Mouse (Mus musculus): ENCODE measurements around the gene P2rx4. TPM values are rescaled to one million over a fixed set of nuclear protein-coding genes. Genes with fewer than 3 reads are reported as not detected.

The P2rx4 gene
- polyA plus RNA-seq, 1 experiment from 2014 or later, result 12.3 TPM

- no peaks in the 10 kb centered on the region for H3K36me3 ChIP-seq (ENCODE audit: control insufficient read depth, insufficient read depth, low read length)
- no peaks in the 10 kb centered on the region for H3K9me3 ChIP-seq (ENCODE audit: control insufficient read depth, low read length)
- WGBS, result 81% methylated on average over 28 of the region's 28 CpGs
- H3K9ac ChIP-seq (replicated peaks; ENCODE audit: low read depth, low read length), result no peak overlapping the region
- no peak overlapping the region for H3K27ac ChIP-seq (ENCODE audit: low read depth, low read length)
- no peak overlapping the region for H3K4me3 ChIP-seq (ENCODE audit: low read depth, low read length)
- H3K4me2 ChIP-seq (ENCODE audit: low read depth, low read length), result no peak overlapping the region
- H3K4me1 ChIP-seq (ENCODE audit: control insufficient read depth, insufficient read depth, low read length), result peaks cover 6% of the 10 kb centered on the region; the same call in 1 of the 2 replicates
- ATAC-seq (ENCODE audit: low read depth), result no peak
- H3K27me3 ChIP-seq (ENCODE audit: control insufficient read depth, insufficient read depth, low read length), result no peaks in the 10 kb centered on the region
These were observed 67.6 kb downstream of the P2rx4 start for GRCm38 (mm10) chr5:122774743-122775611.

GRCm38 (mm10) chr5:122775646-122776286 lies 68.4 kb downstream of the P2rx4 start:
- ATAC-seq (ENCODE audit: low read depth), result no peak

GRCm38 (mm10) chr5:122777322-122777721 lies 70.0 kb downstream of the P2rx4 start:
- Histone ChIP-seq H3K36me3 (ENCODE audit: control insufficient read depth, insufficient read depth, low read length) (no peaks in the 10 kb centered on the region), H3K27me3 (ENCODE audit: control insufficient read depth, insufficient read depth, low read length) (no peaks in the 10 kb centered on the region), H3K9me3 (ENCODE audit: control insufficient read depth, low read length) (no peaks in the 10 kb centered on the region), H3K9ac (replicated peaks; ENCODE audit: low read depth, low read length) (no peak overlapping the region), H3K4me3 (ENCODE audit: low read depth, low read length) (no peak overlapping the region), H3K4me1 (ENCODE audit: control insufficient read depth, insufficient read depth, low read length) (no peaks in the 10 kb centered on the region; the same call in 1 of the 2 replicates), H3K4me2 (ENCODE audit: low read depth, low read length) (0 out of 2 replicates have a peak overlapping the region, but pooled peaks have one; percentile 89), H3K27ac (ENCODE audit: low read depth, low read length) (no peak overlapping the region)
- ATAC-seq (ENCODE audit: low read depth), result no peak
- 48% methylated on average over 2 of the region's 2 CpGs for WGBS

More at GRCm38 (mm10) chr5:122775646-122776286, 68.4 kb downstream of the P2rx4 start:
- Histone ChIP-seq H3K9me3 (ENCODE audit: control insufficient read depth, low read length) (no peaks in the 10 kb centered on the region), H3K27me3 (ENCODE audit: control insufficient read depth, insufficient read depth, low read length) (no peaks in the 10 kb centered on the region), H3K4me3 (ENCODE audit: low read depth, low read length) (no peak overlapping the region), H3K4me2 (ENCODE audit: low read depth, low read length) (no peak overlapping the region), H3K36me3 (ENCODE audit: control insufficient read depth, insufficient read depth, low read length) (no peaks in the 10 kb centered on the region), H3K4me1 (ENCODE audit: control insufficient read depth, insufficient read depth, low read length) (peaks cover 3% of the 10 kb centered on the region; the same call in 1 of the 2 replicates), H3K27ac (ENCODE audit: low read depth, low read length) (no peak overlapping the region), H3K9ac (replicated peaks; ENCODE audit: low read depth, low read length) (no peak overlapping the region)
- 77% methylated on average over 14 of the region's 14 CpGs for WGBS

- Histone ChIP-seq H3K9me3 (ENCODE audit: control insufficient read depth, low read length) (no peaks in the 10 kb centered on the region), H3K36me3 (ENCODE audit: control insufficient read depth, insufficient read depth, low read length) (no peaks in the 10 kb centered on the region), H3K27ac (ENCODE audit: low read depth, low read length) (peak overlapping the region; percentile 16; the same call in 1 of the 2 replicates), H3K4me2 (ENCODE audit: low read depth, low read length) (peak overlapping the region; percentile 89), H3K4me1 (ENCODE audit: control insufficient read depth, insufficient read depth, low read length) (no peaks in the 10 kb centered on the region; the same call in 1 of the 2 replicates), H3K9ac (replicated peaks; ENCODE audit: low read depth, low read length) (peak overlapping the region; percentile 90), H3K27me3 (ENCODE audit: control insufficient read depth, insufficient read depth, low read length) (no peaks in the 10 kb centered on the region), H3K4me3 (ENCODE audit: low read depth, low read length) (peak overlapping the region; percentile 86)
- peak; percentile 71 for ATAC-seq (ENCODE audit: low read depth)
- WGBS, result 2% methylated on average over 37 of the region's 55 CpGs
These were observed 71.2 kb downstream of the P2rx4 start for GRCm38 (mm10) chr5:122778231-122779226.

Small RNAs within 50 kb of the gene (microRNA-seq; reads per million reads assigned to microRNA genes)
- not detected for gene Mir8115

Other genes starting within 250 kb of the P2rx4 start
- 76.3 and 78.4 TPM in 2 replicates for gene Atp2a2, start 205.3 kb upstream of the P2rx4 start, polyA plus RNA-seq (2014; fragmentation: Nextera tagmentation; extraction: Ambion mirVana)
- gene Ift81, start 93.0 kb upstream of the P2rx4 start, polyA plus RNA-seq (2014; fragmentation: Nextera tagmentation; extraction: Ambion mirVana), result 55.4 and 68.6 TPM in 2 replicates
- gene P2rx7, start 63.6 kb upstream of the P2rx4 start, polyA plus RNA-seq (2014; fragmentation: Nextera tagmentation; extraction: Ambion mirVana), result 3.2 and 5.3 TPM in 2 replicates
- gene Camkk2, start 71.9 kb downstream of the P2rx4 start, polyA plus RNA-seq (2014; fragmentation: Nextera tagmentation; extraction: Ambion mirVana), result 61.8 and 62.7 TPM in 2 replicates
- gene Anapc5, start 113.8 kb downstream of the P2rx4 start, polyA plus RNA-seq (2014; fragmentation: Nextera tagmentation; extraction: Ambion mirVana), result 488 and 511 TPM in 2 replicates
- 51.3 and 53.0 TPM in 2 replicates for gene Rnf34, start 142.5 kb downstream of the P2rx4 start, polyA plus RNA-seq (2014; fragmentation: Nextera tagmentation; extraction: Ambion mirVana)

Measured in neural tube, embryonic 14.5 days (tissue).